Mouse (Mus musculus) ES-E14 (cell line): Measurements from ENCODE around the gene Sfn.

ENCODE experiments used
- CHD2 ChIP-seq: IDR thresholded peaks from 2 replicates; pipeline ENCODE4 v1.6.1; 2014; ENCODE audit warnings: mild to moderate bottlenecking, low read depth, low read length, inconsistent platforms
- HCFC1 ChIP-seq: IDR thresholded peaks from 2 replicates; pipeline ENCODE4 v1.6.1; 2012; ENCODE audit warnings: low read length, inconsistent platforms, borderline replicate concordance; ENCODE audit not compliant: insufficient read depth
- ZNF384 ChIP-seq: IDR thresholded peaks from 2 replicates; pipeline ENCODE4 v1.6.1; 2012; ENCODE audit warnings: low read depth, low read length, inconsistent platforms

- TF ChIP-seq CHD2 (no peak), HCFC1 (no peak), ZNF384 (no peak)
Observed at GRCm38 (mm10) chr4:133645195-133645594, 43.2 kb upstream of the Sfn start.
